Mouse (Mus musculus) cortical plate, adult 2 months (tissue): ENCODE results near the gene Pigf.

ENCODE experiments used
- CTCF ChIP-seq: fragments of 200-500 bp; IDR thresholded peaks from 2 replicates; pipeline ENCODE4 v1.5.1; 2011; ENCODE audit warnings: mild to moderate bottlenecking, control low read depth, low read length; ENCODE audit not compliant: insufficient read depth; ENCODE audit errors: extremely low read depth
- POLR2A ChIP-seq: fragments of 200-500 bp; IDR thresholded peaks from 2 replicates; pipeline ENCODE4 v1.6.1; 2011; ENCODE audit warnings: mild to moderate bottlenecking, low read length, control low read depth; ENCODE audit not compliant: insufficient read depth; ENCODE audit errors: extremely low read depth

DNA sequence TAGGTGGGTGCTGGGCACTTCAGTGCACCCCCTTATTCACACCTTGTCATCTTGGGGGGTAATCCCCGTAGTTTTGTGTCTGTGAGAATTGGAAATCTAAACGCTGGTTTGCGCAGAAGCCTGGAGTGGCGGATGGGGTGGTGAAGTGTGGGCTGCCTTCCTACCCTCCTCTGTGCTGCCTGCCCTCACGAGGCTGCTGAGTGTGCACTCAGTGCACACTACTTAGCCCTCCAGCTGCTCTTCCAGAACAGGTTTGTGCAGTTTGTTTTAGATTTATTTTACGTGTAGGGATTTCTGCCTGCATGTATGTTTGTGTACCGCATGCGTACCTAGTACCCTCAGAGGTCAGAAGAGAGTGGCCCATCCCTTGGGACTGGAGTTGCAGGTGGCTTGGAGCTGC, 33.9 kb downstream of the Pigf start:
- no peak for TF ChIP-seq CTCF
- TF ChIP-seq POLR2A: no peak
